Mouse (Mus musculus): ENCODE data around the gene Sugp1.
"Not testable (repeated sequence)": the region's sequence is repeated elsewhere in the genome, so short reads cannot be mapped to it uniquely, and the experiment has no call there.

The Sugp1 gene

DNA sequence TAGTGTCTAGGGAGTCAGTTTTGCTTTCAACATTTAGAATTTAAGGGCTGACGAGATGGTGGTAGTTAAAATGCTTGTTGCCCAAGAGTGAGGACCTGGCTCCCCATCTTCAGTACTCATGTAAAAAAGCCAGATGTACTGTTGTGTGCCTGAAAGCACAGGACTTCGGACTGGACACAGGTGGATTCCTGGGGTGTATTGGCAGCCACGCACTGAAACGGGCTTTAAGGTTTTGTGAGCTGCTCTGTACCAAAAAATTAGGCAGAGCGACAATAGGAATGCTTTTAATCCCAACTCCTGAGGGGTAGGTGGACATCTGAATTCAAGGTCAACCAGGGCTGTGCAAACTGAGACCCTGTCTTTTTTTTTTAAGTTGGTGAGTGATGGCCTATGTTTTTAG, 1.4 kb downstream of the Sugp1 start:
- no peak for DNase-seq (ENCODE audit: low spot score in 2 of 2)

- no peak for DNase-seq (ENCODE audit: low spot score in 2 of 2)
These were observed 7.0 kb downstream of the Sugp1 start for GRCm38 (mm10) chr8:70049662-70050061.

DNA sequence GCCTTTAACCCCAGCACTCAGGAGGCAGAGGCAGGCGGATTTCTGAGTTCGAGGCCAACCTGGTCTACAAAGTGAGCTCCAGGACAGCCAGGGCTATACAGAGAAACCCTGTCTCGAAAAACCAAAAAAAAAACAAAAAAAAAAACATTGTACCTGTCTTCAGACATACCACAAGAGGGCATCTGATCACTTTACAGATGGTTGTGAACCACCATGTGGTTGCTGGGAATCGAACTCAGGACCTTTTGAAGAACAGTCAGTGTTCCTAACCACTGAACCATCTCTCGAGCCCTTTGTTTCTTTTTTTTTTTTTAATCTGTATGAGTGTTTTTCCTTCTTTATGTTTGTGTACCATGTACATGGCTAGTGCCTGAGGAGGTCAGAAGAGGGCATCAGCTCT, 7.8 kb downstream of the Sugp1 start:
- DNase-seq (ENCODE audit: low spot score in 2 of 2) = not testable (repeated sequence)

GRCm38 (mm10) chr8:70057721-70058120, 15.1 kb downstream of the Sugp1 start:
- no peak for DNase-seq (ENCODE audit: low spot score in 2 of 2)

DNA sequence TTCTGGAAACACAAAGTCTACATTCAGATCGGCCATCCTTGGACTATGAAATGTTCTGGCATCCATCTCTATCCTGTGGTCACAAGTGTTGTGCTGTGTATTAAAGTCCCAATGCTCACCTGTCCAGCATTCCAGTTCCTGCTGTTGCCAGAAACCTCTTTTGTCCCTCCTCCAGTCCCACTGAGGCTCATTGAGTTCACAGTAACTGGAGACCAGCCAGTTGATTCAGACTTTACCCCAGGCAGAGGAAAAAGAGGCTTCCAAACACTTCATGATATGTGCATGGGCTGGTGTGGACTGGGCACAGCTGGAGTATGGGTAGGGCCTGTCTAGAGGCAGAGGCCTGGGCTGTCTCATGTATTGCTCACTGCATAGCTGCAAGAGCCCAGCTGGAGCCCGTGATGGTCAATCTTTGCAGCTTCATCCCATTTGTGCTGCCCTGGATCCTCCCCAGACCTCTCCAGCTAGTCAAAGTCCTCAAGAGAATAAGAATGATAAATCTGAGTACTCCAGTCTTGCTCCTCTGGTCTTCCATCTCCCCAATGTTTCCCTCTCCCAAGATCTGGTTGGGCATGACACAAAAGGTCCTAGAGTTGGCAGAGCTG, 29.3 kb downstream of the Sugp1 start:
- DNase-seq (ENCODE audit: low spot score in 2 of 2) = no peak

DNA sequence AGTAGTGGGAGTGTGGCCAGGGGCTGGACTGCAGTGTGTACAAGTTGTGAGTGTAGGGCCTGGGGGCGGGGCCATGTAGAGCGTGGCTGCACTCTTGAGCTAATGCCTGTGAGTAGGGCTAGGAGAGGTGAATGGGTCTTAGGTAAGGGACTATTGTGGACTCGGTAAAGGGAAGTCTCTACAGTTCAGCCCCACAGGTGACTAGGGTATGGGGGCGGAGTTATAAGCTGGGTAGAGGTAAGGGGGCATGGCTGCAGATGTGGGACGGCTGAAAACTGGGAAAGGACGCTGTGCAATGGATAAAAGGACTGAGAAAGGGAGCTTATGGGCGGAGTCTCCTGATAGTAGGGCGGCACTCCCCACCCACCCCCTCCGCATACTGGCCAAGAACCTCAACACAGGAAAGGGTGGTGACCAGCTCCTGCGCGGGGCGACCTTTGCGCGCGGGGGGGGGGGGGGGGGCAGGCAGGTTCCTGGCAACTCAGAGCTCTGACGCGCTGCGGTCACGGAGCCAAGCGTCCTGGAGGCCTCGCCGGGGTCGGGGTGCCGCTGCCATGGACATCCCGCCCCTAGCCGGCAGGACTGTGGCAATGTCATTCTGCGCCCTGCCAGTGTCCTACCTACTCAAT, 29.9 kb downstream of the Sugp1 start, which contains the start of gene Tm6sf2:
TSS of gene Tm6sf2 (plus strand) at position 484 of the 629 bp plus-strand sequence.
- DNase-seq (ENCODE audit: low spot score in 2 of 2) = peak in 1 of 2 experiments; percentile 38

- DNase-seq (ENCODE audit: low spot score in 2 of 2) = no peak
These were observed 30.5 kb downstream of the Sugp1 start for GRCm38 (mm10) chr8:70073120-70073519.

GRCm38 (mm10) chr8:70073682-70074081, 31.1 kb downstream of the Sugp1 start:
- DNase-seq (ENCODE audit: low spot score in 2 of 2) = no peak

GRCm38 (mm10) chr8:70081976-70082375, 39.4 kb downstream of the Sugp1 start:
- DNase-seq (ENCODE audit: low spot score in 2 of 2) = no peak

DNA sequence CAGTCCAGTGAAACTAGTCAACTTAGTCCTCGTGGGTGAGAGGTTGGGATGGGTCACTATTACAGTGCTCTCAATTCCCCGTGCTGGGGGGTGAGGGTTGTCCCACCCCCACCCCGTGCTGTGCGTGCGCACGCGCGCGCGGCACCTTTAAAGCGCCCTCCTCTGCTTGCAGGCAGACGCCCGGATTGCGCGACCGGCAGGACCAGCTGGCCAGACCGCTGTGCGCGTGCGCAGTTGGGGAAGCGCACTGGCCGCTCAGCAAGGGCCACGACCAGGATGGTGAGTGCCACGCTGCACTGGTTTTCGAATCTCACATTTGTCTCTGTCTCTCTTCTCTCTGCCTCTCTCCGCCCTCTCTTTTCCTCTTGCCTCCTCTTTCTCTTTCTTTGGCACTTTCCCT, 40.7 kb downstream of the Sugp1 start, which contains the start of gene Hapln4:
TSS of gene Hapln4 (plus strand) at position 173 of the 400 bp plus-strand sequence.
- no peak for DNase-seq (ENCODE audit: low spot score in 2 of 2)

- DNase-seq (ENCODE audit: low spot score in 2 of 2) = no peak
These were observed 41.8 kb downstream of the Sugp1 start for GRCm38 (mm10) chr8:70084191-70085065.

DNA sequence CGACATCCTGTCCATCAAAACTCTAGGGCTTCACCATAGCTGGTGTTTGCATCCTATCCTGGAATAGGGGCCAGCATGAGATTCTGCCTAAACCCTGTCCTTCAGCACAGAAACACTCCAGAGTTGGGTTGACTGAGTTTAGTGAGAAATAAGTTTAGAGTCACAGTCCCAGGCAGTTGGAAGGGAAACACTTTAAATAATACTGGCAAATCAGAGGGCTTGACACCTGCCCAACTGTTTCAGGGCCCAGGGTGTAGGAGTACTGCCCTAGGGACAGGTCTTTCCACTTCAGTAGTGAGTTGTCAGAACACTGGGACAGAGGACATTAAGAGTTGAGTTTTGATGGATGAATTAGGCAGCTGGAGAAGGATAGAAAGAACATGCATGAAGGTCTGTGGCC, 43.5 kb downstream of the Sugp1 start:
- DNase-seq (ENCODE audit: low spot score in 2 of 2) = no peak

DNA sequence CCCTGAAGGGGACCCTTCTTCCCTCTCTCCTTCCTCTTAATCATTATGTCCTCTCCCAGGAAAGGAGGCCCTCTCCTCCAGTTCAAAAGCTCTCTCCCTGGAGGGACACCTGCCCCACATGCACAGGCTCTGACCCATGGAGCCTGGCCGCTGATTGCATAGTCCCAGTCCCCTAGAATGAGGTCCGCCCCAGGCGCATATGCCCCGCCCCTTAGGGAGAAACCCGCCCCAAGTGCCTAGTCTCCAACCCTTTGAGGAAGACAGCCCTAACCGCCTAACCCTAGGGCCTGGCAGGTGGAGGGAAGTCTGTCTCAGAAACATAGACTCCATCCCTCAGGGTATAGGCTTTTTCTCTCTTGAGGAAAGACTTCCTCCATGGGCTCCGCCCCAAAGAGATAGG, 44.6 kb downstream of the Sugp1 start:
- DNase-seq (ENCODE audit: low spot score in 2 of 2) = no peak

DNA sequence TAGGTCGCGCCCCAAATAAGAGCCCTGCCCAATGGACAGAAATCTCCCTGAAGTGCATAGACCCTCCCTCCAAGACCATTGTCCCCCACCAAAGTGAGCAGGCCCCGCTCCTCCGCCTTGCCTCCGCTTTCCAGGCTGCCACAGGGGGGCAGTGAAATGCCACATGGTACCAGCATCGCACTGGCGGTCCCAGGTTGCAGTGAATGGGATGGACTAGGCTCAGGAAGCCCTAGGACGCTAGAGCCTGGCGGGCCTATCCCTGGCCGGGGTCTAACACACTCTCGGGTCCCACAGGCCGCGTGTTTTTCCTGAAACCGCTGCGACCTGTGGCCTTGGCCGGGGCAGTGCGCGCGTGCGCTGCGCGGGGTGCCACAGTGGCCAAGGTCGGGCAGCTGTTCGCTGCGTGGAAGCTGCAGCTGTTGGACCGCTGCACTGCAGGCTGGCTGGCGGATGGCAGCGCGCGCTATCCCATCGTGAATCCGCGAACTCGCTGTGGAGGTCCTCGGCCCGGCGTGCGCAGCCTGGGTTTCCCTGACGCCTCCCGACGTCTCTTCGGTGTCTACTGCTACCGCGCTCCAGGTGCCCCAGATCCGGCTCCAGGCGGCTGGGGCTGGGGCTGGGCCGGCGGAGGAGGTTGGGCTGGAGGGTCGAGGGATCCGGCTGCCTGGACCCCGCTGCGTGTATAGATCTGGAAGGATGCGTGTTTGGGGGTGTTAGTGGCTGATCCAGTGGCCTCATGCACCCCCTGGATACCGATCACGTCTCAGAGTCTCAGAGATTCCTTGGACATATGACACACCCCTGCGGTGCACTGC, 45.4 kb downstream of the Sugp1 start:
- DNase-seq (ENCODE audit: low spot score in 2 of 2) = no peak

DNA sequence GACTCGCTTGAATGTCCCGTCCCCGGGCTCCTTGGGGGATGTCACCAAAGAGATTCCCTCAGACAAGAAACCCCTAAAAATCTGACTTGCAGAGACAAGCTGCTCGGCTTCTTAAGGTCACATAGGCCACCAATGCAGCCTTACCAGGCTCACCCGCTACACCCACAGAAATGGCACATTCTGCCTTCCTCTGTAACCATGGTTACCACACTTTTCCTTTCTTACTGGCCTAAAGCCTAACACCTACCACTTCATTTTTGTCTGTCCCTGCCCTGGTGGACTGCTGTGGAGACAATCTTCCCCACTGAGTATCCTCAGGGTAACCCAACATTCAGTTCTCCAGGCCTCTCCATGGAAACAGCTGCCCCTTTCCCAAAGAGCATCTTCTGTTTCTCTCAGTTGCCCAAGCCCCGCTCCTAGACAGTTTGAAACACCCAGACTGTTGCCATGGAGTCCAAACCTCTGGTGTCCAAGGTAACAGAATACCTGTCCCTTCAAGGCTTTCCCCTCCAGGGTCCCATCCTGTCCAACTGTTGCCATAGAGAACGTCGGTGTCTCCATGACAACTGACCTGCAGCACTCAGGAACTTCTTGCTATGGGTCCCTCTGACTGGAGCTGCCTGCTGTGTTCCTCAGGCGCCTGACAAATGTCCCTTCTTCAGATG, 46.8 kb downstream of the Sugp1 start:
- DNase-seq (ENCODE audit: low spot score in 2 of 2) = no peak

- DNase-seq (ENCODE audit: low spot score in 2 of 2) = no peak
These were observed 50.2 kb downstream of the Sugp1 start for GRCm38 (mm10) chr8:70092786-70093185.

DNA sequence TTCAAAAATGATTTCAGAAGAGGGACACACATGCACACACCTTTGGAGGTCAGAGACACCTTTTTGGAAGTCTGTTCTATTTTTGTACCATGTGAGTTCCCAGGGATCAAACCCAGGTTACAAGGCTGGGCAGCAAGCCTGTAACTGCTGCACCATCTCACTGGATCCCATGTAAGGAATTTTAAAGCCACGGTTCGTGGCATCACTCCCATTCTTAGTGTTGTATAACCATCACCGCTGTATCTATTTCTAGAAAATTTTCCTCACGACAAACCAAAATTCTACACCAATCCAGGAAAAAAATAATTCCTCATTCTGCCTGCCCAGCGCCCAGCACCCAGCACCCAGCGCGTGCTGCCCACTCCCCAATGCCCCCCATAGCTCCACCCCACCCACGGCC, 56.7 kb downstream of the Sugp1 start:
- no peak for DNase-seq (ENCODE audit: low spot score in 2 of 2)

DNA sequence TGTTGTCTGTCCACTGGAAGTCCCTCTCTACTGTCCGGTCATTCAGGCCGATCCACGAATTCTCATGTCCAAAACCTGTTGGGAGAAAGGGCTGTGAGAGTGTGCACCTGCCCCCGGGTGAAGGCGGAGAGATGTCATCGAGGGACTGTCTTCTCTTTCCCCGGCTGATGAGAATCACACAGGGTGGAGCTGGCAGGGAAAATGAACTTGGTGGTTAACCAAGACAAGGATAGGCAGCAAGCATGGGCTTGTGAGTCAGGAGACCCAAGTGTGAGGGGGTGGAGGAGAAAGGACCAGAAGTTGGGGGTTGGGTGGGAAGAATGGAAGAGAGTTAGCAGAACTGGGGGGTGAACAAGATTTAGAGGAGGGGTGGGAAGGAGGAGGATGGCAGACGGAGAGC, 57.6 kb downstream of the Sugp1 start:
- DNase-seq (ENCODE audit: low spot score in 2 of 2) = no peak

GRCm38 (mm10) chr8:70104506-70104905, 61.9 kb downstream of the Sugp1 start:
- DNase-seq (ENCODE audit: low spot score in 2 of 2) = no peak

DNA sequence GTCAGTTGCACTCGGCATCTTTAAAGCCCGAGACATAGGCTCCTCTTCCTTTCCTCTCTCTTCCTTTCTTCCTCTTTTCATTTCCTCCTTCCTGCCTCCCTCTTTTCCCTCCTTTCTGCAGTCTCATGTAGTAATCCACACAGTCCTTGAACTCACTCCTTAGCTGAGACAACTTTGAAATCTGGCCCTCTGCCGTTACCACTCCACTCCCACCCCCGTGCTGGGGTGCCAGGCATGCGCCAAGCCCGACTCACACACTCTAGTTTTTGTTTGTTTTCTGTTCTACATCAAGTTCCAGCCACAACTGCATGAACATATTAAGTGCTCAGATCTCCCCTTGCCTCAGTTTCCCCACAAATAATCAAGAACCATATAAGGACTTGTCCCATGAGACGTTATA, 62.3 kb downstream of the Sugp1 start:
- no peak for DNase-seq (ENCODE audit: low spot score in 2 of 2)

GRCm38 (mm10) chr8:70110451-70110850, 67.8 kb downstream of the Sugp1 start:
- DNase-seq (ENCODE audit: low spot score in 2 of 2) = no peak
